Mouse (Mus musculus): ENCODE results near the gene Mbnl2.

The Mbnl2 gene

GRCm38 (mm10) chr14:120287121-120287986 is 11.9 kb downstream of the Mbnl2 start:
- no peak for TF ChIP-seq GATA4 (IDR thresholded peaks at IDR 0.05; ENCODE audit: insufficient replicate concordance, low read length)

GRCm38 (mm10) chr14:120287987-120288275 is 12.5 kb downstream of the Mbnl2 start:
- TF ChIP-seq GATA4 (IDR thresholded peaks at IDR 0.05; ENCODE audit: insufficient replicate concordance, low read length) = no peak

- no peak for TF ChIP-seq GATA4 (IDR thresholded peaks at IDR 0.05; ENCODE audit: insufficient replicate concordance, low read length)
Observed at GRCm38 (mm10) chr14:120288378-120289002, 13.0 kb downstream of the Mbnl2 start.

GRCm38 (mm10) chr14:120289065-120289464 is 13.6 kb downstream of the Mbnl2 start:
- TF ChIP-seq GATA4 (IDR thresholded peaks at IDR 0.05; ENCODE audit: insufficient replicate concordance, low read length) = no peak

GRCm38 (mm10) chr14:120289528-120289927 is 14.1 kb downstream of the Mbnl2 start:
- TF ChIP-seq GATA4 (IDR thresholded peaks at IDR 0.05; ENCODE audit: insufficient replicate concordance, low read length) = no peak

- no peak for TF ChIP-seq GATA4 (IDR thresholded peaks at IDR 0.05; ENCODE audit: insufficient replicate concordance, low read length)
Observed at GRCm38 (mm10) chr14:120291226-120291757, 15.8 kb downstream of the Mbnl2 start.

GRCm38 (mm10) chr14:120292133-120292532 is 16.7 kb downstream of the Mbnl2 start:
- no peak for TF ChIP-seq GATA4 (IDR thresholded peaks at IDR 0.05; ENCODE audit: insufficient replicate concordance, low read length)

- no peak for TF ChIP-seq GATA4 (IDR thresholded peaks at IDR 0.05; ENCODE audit: insufficient replicate concordance, low read length)
Observed at GRCm38 (mm10) chr14:120292617-120293195, 17.2 kb downstream of the Mbnl2 start.

- no peak for TF ChIP-seq GATA4 (IDR thresholded peaks at IDR 0.05; ENCODE audit: insufficient replicate concordance, low read length)
Observed at GRCm38 (mm10) chr14:120294480-120294879, 19.0 kb downstream of the Mbnl2 start.

- no peak for TF ChIP-seq GATA4 (IDR thresholded peaks at IDR 0.05; ENCODE audit: insufficient replicate concordance, low read length)
Observed at GRCm38 (mm10) chr14:120295355-120296220, 20.1 kb downstream of the Mbnl2 start.

- TF ChIP-seq GATA4 (IDR thresholded peaks at IDR 0.05; ENCODE audit: insufficient replicate concordance, low read length) = no peak
Observed at GRCm38 (mm10) chr14:120296231-120297006, 20.9 kb downstream of the Mbnl2 start.

- no peak for TF ChIP-seq GATA4 (IDR thresholded peaks at IDR 0.05; ENCODE audit: insufficient replicate concordance, low read length)
Observed at GRCm38 (mm10) chr14:120297137-120297749, 21.8 kb downstream of the Mbnl2 start.

GRCm38 (mm10) chr14:120297833-120298232 is 22.4 kb downstream of the Mbnl2 start:
- TF ChIP-seq GATA4 (IDR thresholded peaks at IDR 0.05; ENCODE audit: insufficient replicate concordance, low read length) = no peak

GRCm38 (mm10) chr14:120298439-120298838 is 23.0 kb downstream of the Mbnl2 start:
- no peak for TF ChIP-seq GATA4 (IDR thresholded peaks at IDR 0.05; ENCODE audit: insufficient replicate concordance, low read length)
